Mouse (Mus musculus) gastrocnemius, postnatal 10 days (tissue): ENCODE measurements around the gene Gtf2a1l. TPM values are rescaled to one million over a fixed set of nuclear protein-coding genes. Genes with fewer than 3 reads are reported as not detected.
A peak's percentile ranks its signal among the peaks of the same experiment; 100 is the strongest.

Source experiments
- DNase-seq: peaks from one replicate; pipeline ENCODE4 v3.0.0; 2021; ENCODE audit warnings: mixed read lengths
- long read RNA-seq, 2 experiments: library from polyadenylated mRNA; stranded (forward); transcript quantifications; one replicate each; pipeline ENCODE4 v2.0.0; 2021
- total RNA-seq, 2 experiments: library from RNA; stranded (reverse); gene quantifications; 2 replicates each; pipeline ENCODE4 v1.2.3; 2021

Gene Gtf2a1l
- total RNA-seq: not detected
- long read RNA-seq, experiment 1: 0 reads
- long read RNA-seq, experiment 2: 0 reads

DNA sequence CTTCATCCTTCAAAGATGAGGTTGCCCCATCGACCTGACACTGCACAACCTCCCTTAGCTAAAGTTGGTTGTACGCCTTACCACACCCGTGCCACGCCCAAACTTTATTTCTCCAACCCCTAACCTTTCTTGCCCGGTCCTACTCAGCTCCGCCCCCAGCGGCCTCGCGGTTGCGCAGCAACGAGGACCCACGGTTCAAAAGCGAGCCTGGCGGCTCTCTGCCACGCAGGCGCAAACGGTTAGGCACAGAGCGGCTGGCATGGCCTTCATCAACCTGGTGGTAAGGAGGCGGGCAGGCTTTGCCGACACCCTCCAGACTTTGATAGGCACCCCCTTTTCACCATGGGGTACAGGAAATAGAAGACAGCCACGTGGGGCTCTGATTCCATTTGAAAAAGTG, at the start of gene Gtf2a1l:
TSS of gene Gtf2a1l (plus strand) at position 209 of the 400 bp plus-strand sequence.
- DNase-seq: peak; percentile 27

DNA sequence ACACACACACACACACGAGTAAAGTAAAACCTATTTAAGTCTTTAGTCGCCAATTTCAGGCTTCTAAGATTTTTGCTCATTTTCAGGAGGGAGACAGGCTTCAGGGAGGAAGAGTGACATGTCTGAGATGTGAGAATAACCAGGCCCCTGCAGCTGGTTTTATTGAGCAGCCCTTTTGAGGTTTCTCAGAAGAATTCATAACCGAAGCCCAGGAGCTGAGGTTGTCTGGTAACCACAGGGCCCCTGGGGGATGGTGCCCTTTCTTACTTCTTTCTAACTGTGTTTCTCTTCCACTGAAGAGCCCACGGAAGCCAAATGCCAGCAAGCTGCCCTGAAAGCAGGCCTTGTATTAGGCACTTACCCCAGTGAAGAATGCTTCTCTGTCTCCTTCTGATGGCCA, 47.5 kb upstream of the Gtf2a1l start:
- DNase-seq: no peak

GRCm38 (mm10) chr17:88621374-88621773, 47.1 kb upstream of the Gtf2a1l start:
- no peak for DNase-seq

- no peak for DNase-seq
Observed at GRCm38 (mm10) chr17:88622711-88623110, 45.7 kb upstream of the Gtf2a1l start.

GRCm38 (mm10) chr17:88624386-88624785, 44.1 kb upstream of the Gtf2a1l start:
- DNase-seq: no peak

DNA sequence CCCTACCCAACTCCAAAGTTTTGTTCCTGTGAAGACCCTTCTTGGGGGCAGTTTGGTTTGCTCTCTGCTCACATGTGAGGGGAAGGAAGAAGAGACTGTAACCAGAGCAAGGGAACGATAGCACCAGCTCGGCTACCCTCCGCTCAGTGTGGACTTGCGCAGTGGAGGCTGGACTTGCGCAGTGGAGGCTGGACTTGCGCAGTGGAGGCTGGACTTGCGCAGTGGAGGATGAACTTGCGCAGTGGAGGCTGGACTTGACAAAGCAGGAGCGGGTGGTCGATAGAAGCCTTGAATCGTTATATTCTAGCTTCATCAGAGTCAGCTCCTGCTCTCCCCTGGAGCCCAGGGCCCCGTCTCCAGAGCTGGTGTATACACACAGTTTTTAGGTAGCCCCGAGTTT, 43.1 kb upstream of the Gtf2a1l start:
- DNase-seq: no peak

- no peak for DNase-seq
Observed at GRCm38 (mm10) chr17:88625931-88626330, 42.5 kb upstream of the Gtf2a1l start.

DNA sequence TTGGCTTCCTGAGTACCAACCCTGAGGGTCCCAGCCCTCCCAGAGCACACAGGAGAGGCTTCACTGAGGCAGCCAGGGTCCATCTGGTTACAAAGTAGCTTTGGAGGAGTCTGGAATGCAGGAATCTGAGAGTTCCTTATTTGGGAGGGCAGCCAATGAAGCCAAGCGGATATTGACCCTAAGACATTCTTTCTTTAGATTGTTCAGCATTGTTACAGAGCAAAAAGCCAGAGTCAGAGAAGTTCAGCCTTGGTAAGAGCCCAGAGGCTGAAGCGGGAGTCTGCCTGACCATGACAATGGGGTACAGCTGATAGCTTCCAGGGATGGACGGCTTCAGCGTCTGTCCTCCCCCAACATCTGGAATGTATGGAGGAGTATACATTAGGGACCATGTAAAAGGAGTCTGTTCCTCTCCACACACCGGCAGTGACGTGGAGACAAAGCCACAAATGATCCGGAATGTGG, 42.1 kb upstream of the Gtf2a1l start:
- DNase-seq: no peak

DNA sequence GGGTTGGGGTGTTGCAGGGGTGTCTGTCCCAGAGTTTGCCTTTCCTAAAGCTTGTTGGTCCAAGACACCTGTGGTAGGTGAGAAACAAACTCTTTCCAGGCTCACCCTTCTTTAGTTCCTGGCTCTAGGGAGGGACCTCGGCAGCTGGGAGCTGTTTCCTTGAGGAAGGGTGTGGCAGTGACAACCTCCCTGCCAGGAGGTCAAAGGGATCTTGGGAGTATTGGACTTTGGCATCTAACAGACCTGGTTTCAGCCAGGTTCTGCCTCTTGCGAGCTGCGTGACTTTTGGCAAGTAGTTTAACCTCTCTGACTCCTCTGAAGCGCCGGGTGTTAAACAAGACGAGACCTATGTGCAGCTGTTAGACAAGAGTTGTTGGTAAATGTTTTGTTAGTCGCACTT, 41.3 kb upstream of the Gtf2a1l start:
- no peak for DNase-seq

DNA sequence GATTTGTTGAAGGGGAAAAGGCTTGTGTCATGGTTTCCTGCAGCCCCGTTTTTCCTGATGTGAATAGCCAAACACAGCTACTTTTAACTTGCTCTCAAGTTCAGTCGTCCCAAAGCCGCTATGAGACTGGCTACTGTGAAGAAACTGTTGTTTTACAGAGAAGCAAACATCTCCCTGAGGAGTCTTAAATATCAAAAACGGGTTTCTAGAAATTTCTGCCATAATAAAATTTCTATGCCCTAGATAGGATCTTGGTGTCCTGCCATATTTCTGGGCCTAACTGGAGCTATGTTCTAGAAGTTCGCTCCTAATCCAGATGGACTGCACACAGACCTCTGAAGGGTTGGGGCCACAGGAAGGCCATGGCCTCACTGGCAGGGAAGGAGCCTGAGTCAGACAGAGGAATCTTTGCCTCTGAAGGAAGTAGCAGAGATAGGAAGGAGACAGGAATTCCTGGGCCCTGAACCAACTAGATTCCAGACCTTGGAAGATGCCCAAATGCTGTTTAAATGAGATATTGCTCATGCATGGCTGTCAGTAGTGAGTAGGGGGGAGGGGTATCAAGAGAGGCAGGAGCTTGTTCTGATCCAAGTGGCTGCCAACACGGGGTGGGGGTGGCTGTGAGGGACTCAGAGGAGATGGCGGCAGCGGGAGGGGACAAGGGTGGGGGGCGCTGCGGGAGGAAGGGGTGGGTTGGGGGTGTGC, 39.6 kb upstream of the Gtf2a1l start:
- DNase-seq: peak; percentile 23

DNA sequence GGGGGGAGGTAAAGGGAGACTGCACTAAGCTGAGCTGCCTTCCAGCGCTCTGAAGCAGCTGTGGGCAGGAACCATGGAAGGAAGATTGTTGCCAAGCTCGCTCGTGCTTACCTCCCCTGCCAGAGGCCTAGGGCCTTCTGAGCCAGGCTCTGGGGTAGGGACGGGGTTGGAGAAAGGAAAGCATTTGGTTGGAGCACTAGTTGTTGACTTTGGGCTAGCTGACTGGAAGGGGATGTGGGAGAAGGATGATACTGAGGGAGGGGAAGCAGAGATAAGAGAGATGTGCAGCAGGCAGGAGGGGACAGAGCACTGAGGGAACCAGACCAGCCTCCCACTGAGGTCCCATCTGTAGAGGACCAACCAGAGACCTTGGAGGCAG, 39.1 kb upstream of the Gtf2a1l start:
- peak; percentile 32 for DNase-seq

GRCm38 (mm10) chr17:88629931-88630553, 38.4 kb upstream of the Gtf2a1l start:
- DNase-seq: peak; percentile 29

DNA sequence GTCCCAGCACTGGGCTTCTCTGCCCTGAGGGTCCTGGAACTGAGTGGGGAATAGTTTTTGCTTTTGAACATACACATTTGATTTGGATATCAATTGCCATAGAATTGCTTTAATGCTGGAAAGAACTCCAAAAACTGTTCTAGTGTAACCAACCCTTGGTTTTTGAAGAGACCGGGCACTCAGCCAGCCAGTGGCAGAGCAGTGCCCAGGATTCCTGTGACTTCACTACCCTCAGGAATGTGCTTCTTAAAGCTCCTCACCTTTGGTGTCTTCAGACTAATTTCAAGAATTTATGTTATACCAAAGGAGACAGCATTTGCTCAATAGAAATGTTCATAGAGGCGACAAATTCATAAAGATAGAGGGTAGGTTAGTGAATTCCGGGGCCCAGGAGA, 37.9 kb upstream of the Gtf2a1l start:
- peak; percentile 37 for DNase-seq

DNA sequence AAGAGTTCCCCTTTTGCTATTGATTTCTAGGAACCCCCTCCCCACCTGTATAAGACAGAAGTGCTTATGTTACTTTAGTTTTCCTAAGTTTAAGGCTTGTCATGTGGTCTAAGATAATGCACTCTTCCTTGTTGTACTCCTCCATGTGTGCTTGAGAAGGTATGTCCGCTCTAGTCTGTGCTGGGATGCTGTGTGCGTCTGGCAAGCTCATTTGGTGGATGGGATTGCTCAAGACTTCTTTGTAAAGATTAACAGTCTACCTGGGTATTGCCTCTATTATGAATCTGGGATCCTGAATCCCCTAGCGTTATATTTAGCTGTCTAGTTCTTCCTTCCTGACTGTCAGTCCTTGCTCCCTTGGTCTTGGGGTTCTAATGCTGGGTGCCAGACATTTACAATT, 35.8 kb upstream of the Gtf2a1l start:
- DNase-seq: no peak

GRCm38 (mm10) chr17:88636076-88636475, 32.4 kb upstream of the Gtf2a1l start:
- DNase-seq: no peak

DNA sequence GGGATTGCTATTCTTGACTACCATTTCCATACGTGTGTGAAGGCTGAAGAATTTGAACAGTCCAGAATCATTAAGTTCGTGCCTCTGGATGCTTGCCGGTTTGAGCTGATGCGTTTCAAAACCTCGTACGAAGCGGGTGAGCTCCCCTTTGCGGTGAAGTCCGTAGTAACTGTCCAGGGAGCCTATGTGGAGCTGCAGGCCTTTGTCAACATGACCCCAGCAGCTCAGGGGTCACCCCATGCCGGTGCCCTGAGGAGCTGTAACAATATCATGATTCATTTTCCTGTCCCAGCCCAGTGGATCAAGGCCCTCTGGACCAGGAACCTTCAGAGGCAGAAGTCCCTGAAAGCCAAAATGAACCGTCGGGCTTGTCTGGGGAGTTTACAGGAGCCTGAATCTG, 31.9 kb upstream of the Gtf2a1l start:
- DNase-seq: no peak

- DNase-seq: peak; percentile 78
Observed at GRCm38 (mm10) chr17:88641012-88641411, 27.4 kb upstream of the Gtf2a1l start.

DNA sequence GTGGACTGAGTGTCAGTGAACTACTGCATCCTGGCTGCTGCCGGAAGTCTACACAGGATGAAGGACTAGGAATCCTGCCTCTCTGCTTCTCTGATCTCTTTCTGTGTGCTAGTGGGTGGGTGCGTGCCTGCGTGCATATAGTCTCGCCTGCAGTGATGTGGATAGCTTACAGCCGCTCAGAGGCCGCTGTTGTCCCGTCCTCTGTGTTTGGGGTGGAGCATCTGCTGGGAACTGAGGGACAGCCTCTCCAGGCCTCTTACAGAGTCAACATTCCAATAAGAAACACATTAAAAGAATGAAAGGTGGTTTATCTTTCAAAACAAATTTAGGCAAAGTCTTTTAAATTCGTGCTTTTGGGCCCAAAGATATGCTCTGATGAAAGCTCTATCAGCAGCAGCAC, 26.6 kb upstream of the Gtf2a1l start:
- DNase-seq: no peak

DNA sequence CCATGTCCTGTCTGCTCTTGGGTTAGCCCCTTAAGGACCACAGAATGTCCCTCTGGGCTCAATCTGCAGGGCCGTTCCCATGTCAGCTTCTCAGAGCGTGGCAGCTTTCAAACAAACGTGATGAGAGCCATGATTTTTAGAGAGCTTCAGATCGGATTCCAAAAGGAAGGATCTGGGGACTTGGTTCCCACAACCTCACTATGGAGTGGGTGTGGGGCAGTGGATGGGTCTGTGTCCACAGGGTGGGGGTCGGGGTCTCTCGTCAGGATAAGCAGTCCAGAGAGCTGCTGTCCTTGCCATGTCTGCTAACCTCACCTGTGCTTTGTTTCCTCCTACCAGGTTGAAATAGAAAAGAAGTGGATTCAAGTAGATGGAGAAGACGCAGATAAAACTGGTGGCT, 23.6 kb upstream of the Gtf2a1l start:
- DNase-seq: no peak

DNA sequence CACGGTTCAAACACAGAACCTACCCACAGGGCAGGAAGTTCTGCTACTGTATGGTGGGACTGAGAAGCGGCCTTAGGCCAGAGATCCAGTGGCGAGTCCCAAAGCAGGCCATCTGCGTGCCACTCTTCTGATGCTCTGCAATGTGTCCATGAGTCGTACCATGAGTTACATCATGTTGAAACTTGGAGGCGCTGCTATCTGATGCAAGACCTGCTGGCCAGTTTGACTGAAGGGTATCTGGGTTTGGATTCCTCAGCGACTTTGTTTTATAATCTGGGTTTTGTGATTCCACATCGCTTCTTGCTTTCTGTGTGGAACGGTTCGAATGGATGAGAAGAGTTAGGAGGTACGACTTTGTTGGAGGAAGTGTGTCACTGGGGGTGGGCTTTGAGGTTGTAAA, 23.2 kb upstream of the Gtf2a1l start:
- no peak for DNase-seq

DNA sequence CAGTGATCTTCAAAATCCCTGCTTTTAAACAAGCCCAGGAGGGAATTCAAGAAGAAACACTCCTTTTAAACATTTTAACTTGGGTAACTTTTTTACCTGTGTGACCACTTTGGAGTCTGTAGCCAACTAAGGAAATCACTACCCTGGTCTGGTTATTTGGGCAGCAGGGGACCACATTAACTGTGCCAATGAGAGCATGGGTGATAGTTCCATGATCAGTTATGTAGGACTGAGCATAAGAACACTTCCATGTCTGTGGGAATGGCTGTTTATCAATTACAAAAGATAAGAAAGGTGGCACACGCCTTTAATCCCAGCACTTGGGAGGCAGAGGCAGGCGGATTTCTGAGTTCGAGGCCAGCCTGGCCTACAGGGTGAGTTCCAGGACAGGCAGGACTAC, 21.3 kb upstream of the Gtf2a1l start:
- DNase-seq: no peak

DNA sequence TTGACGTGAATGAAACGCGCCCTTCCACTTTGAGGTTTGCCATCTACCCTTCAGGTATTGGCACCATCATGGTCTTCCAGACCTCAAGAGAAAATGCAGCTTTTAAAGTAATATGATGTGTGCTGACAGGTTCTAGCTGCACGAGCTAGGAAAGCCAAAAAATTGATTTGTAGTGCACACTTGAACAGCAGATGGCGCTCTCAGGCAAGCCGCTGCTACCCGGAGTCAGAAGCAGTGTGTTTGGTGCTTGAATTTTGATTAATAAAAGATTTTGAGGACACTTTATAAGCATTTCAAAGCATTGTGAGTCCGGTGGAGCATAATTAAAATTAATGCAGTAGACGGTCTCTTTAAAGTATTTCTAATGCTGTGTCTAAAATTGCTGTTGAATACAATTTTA, 16.4 kb upstream of the Gtf2a1l start:
- DNase-seq: peak; percentile 69

- DNase-seq: peak; percentile 76
Observed at GRCm38 (mm10) chr17:88652702-88653374, 15.6 kb upstream of the Gtf2a1l start.

GRCm38 (mm10) chr17:88653375-88653769, 15.1 kb upstream of the Gtf2a1l start:
- DNase-seq: no peak
